Mouse (Mus musculus) liver, adult 2 months (tissue): Measurements from ENCODE around the gene Sema4d. TPM values are rescaled to one million over a fixed set of nuclear protein-coding genes. Genes with fewer than 3 reads are reported as not detected.

ENCODE experiments used
- DNase-seq: peaks from one replicate; pipeline ENCODE4 v3.0.0-alpha.2; 2011; ENCODE audit warnings: low read depth, low spot score; ENCODE audit errors: extremely low read depth
- H3K27ac ChIP-seq: fragments of 200-500 bp; replicated peaks from 2 replicates; pipeline ENCODE4 v1.5.1; 2012; ENCODE audit warnings: low read depth, mild to moderate bottlenecking, control low read depth, inconsistent platforms, low read length; ENCODE audit not compliant: insufficient read depth
- H3K27me3 ChIP-seq: fragments of 200-500 bp; 2 replicates; pipeline ENCODE4 v1.6.1; 2012; ENCODE audit warnings: mild to moderate bottlenecking, moderate library complexity, low read length, inconsistent platforms; ENCODE audit not compliant: control insufficient read depth, insufficient read depth
- H3K36me3 ChIP-seq: fragments of 200-500 bp; 2 replicates; pipeline ENCODE4 v1.6.1; 2012; ENCODE audit warnings: low read length, inconsistent platforms; ENCODE audit not compliant: control insufficient read depth, insufficient read depth
- H3K4me1 ChIP-seq: fragments of 200-500 bp; 2 replicates; pipeline ENCODE4 v1.6.1; 2011; ENCODE audit warnings: low read length; ENCODE audit not compliant: control insufficient read depth, insufficient read depth
- H3K4me3 ChIP-seq: fragments of 200-500 bp; 2 replicates; pipeline ENCODE4 v1.5.1; 2011; ENCODE audit warnings: low read depth, mild to moderate bottlenecking, control low read depth, low read length, moderate library complexity; ENCODE audit not compliant: insufficient read depth
- H3K79me2 ChIP-seq: fragments of 200-500 bp; 2 replicates; pipeline ENCODE4 v1.6.1; 2012; ENCODE audit warnings: inconsistent platforms, mild to moderate bottlenecking, low read length, moderate library complexity; ENCODE audit not compliant: control insufficient read depth, insufficient read depth
- H3K9ac ChIP-seq: fragments of 200-500 bp; 2 replicates; pipeline ENCODE4 v1.6.1; 2012; ENCODE audit warnings: low read depth, mild to moderate bottlenecking, control low read depth, inconsistent platforms, low read length
- CTCF ChIP-seq: fragments of 200-500 bp; IDR thresholded peaks from 2 replicates; pipeline ENCODE4 v1.5.1; 2011; ENCODE audit warnings: low read depth, low read length, control low read depth
- POLR2A ChIP-seq: fragments of 200-500 bp; IDR thresholded peaks from 2 replicates; pipeline ENCODE4 v1.6.1; 2011; ENCODE audit warnings: low read length, control low read depth; ENCODE audit not compliant: insufficient read depth; ENCODE audit errors: extremely low read depth
- WGBS: fragments of 180-500 bp; shearing (Covaris S2); methylation state at CpG from one replicate; pipeline ENCODE4 v1.1.7; 2018; 5-methylcytosine and 5-hydroxymethylcytosine counted together
- polyA plus RNA-seq: library from polyadenylated mRNA; depleted of rRNA; stranded (reverse); fragments of >200 nt; gene quantifications from 2 replicates; pipeline ENCODE4 v1.2.3, GENCODE M21; 2012
- total RNA-seq: library from RNA; depleted of rRNA; stranded (reverse); fragments of >200 nt; gene quantifications from 2 replicates; pipeline ENCODE4 v1.2.3, GENCODE M21; 2014

Gene Sema4d
- total and polyA plus RNA-seq, 2 experiments, result 0.74 to 0.94 TPM

DNA sequence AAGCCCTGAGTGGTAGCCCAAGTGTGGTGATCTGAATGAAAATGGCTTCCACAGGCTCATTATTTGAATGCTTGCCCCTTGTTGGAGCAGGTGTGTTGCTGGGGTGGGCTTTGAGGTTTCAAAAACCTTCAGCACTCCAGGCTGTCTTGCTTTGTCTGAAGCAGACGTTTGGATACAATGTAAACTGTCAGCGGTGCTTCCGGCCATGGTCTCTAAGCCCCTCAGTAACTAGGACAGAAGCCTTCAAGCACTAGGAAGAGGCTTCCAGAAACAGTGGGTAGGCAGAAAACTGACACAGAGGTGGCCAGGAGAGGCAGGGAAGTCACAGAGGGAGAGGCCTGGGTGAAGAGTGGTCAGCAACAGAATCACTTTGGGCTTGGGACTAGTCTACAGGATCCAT lies 49.7 kb downstream of the Sema4d start:
- Histone ChIP-seq H3K27me3 (no peaks in the 10 kb centered on the region), H3K4me1 (no peaks in the 10 kb centered on the region), H3K4me3 (no peak overlapping the region), H3K36me3 (no peaks in the 10 kb centered on the region), H3K9ac (no peak overlapping the region), H3K79me2 (no peaks in the 10 kb centered on the region), H3K27ac (no peak overlapping the region)
- TF ChIP-seq CTCF, result no peak
- no peak for TF ChIP-seq POLR2A
- WGBS, result 86% methylated on average over 3 of the region's 3 CpGs
- DNase-seq, result no peak

GRCm38 (mm10) chr13:51742551-51743052 lies 50.9 kb downstream of the Sema4d start:
- H3K36me3 ChIP-seq, result no peaks in the 10 kb centered on the region
- no peak overlapping the region for H3K9ac ChIP-seq
- no peak for TF ChIP-seq POLR2A
- no peak for TF ChIP-seq CTCF
- 0 out of 2 replicates have a peak, but pooled peaks cover under 1% of the 10 kb centered on the region for H3K4me1 ChIP-seq
- no peak for DNase-seq
- no peaks in the 10 kb centered on the region for H3K27me3 ChIP-seq
- H3K79me2 ChIP-seq, result no peaks in the 10 kb centered on the region
- H3K4me3 ChIP-seq, result no peak overlapping the region
- H3K27ac ChIP-seq, result no peak overlapping the region
- 81% methylated on average over 10 of the region's 10 CpGs for WGBS

- Histone ChIP-seq H3K27ac (no peak overlapping the region), H3K4me3 (no peak overlapping the region), H3K79me2 (no peaks in the 10 kb centered on the region), H3K27me3 (no peaks in the 10 kb centered on the region), H3K4me1 (peaks cover 6% of the 10 kb centered on the region), H3K36me3 (no peaks in the 10 kb centered on the region), H3K9ac (no peak overlapping the region)
- 87% methylated on average over 5 of the region's 5 CpGs for WGBS
- no peak for TF ChIP-seq POLR2A
- no peak for TF ChIP-seq CTCF
- DNase-seq, result no peak
These were observed 52.8 kb downstream of the Sema4d start for GRCm38 (mm10) chr13:51740776-51741175.

DNA sequence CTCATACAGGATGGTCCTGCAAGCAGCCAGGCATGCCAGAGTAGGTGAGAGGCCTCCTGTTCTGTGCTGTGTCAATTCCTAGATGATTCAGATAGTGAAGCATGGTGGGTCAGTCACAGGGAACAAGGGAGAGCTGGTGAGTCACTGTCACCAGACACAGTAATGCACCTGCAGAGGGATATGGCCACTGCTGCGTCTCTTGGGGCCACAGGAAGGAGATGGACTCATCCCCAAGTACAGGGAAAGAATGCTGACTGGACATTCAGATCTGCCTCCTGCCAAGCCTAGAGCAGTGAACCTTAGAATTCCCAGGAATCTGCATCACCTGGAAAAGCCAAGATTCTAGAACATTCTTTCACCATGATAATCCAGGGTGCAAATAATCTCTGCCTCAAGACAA lies 53.8 kb downstream of the Sema4d start:
- H3K36me3 ChIP-seq, result no peaks in the 10 kb centered on the region
- no peak for TF ChIP-seq POLR2A
- TF ChIP-seq CTCF, result no peak
- no peaks in the 10 kb centered on the region for H3K79me2 ChIP-seq
- DNase-seq, result no peak
- WGBS, result 85% methylated on average over 1 of the region's 1 CpGs
- H3K27ac ChIP-seq, result no peak overlapping the region
- no peak overlapping the region for H3K9ac ChIP-seq
- no peak overlapping the region for H3K4me3 ChIP-seq
- no peaks in the 10 kb centered on the region for H3K27me3 ChIP-seq
- peaks cover 6% of the 10 kb centered on the region for H3K4me1 ChIP-seq

DNA sequence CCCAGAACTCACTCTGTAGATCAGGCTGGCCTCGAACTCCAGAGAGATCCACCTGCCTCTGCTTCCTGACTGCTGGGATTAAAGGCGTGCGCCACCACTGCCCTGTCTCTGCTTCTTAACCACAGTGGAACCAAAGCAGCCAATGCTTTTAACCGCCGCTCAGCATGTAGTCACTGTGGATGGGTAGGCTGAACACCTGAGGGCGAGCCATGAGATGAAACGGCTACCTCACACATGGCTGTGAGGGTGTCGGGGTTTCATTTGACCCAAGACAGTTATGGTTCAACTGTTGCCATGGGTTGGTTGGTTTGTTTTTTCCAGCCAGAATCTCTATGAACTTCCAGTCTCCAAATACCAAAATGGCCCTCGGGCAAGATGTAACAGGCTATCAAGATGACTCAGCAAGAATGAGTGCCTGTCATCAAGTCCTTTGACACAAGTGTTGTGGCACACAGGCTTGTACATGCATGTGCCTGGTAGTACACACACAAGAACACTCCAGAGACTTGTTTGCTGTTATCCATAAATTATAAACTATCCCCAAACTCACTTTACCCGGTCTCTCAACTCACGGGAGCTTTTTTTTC lies 54.9 kb downstream of the Sema4d start:
- Histone ChIP-seq H3K27ac (no peak overlapping the region), H3K27me3 (no peaks in the 10 kb centered on the region), H3K4me1 (peaks cover 6% of the 10 kb centered on the region), H3K79me2 (no peaks in the 10 kb centered on the region), H3K36me3 (no peaks in the 10 kb centered on the region), H3K4me3 (no peak overlapping the region), H3K9ac (no peak overlapping the region)
- TF ChIP-seq CTCF (no peak), POLR2A (no peak)
- WGBS, result 96% methylated on average over 11 of the region's 11 CpGs
- no peak for DNase-seq

DNA sequence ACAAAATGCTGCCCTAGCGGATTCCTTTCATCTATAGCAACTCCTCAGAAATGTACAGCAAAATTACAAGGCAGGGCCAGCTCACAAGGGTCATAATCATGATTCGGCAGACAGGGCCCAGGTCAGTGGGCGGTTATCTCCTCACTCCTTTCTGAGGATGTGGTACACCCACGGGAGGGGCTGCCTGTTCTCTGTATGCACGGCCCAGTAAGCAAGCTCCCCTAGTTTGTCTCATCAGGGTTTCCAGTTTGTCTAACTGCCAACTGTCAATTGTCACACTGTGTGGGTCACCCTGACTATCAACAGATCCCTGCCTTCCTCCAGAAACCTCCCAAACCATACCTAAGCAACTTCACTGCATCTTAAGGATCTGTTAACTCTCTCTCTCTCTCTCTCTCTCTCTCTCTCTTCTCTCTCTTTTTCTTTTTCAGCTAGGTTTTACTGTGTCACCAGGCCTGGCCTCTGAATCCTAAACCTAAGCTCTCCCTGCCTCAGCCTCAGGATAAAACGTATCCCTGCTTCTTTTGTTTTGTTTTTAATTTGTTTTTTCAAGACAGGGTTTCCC lies 55.5 kb downstream of the Sema4d start:
- Histone ChIP-seq H3K27me3 (no peaks in the 10 kb centered on the region), H3K4me3 (no peak overlapping the region), H3K9ac (no peak overlapping the region), H3K36me3 (no peaks in the 10 kb centered on the region), H3K4me1 (peaks cover 6% of the 10 kb centered on the region), H3K79me2 (no peaks in the 10 kb centered on the region), H3K27ac (no peak overlapping the region)
- no peak for DNase-seq
- TF ChIP-seq POLR2A, result no peak
- TF ChIP-seq CTCF, result no peak
- 77% methylated on average over 6 of the region's 6 CpGs for WGBS
